Mouse (Mus musculus): ENCODE data around the gene Nt5c1a.
A peak's percentile ranks its signal among the peaks of the same experiment; 100 is the strongest.

Nt5c1a gene

GRCm38 (mm10) chr4:123211453-123211852 is 10.1 kb downstream of the Nt5c1a start:
- DNase-seq (ENCODE audit: low read depth, low spot score) = no peak

GRCm38 (mm10) chr4:123212330-123212729 is 11.0 kb downstream of the Nt5c1a start:
- no peak for DNase-seq (ENCODE audit: low read depth, low spot score)

DNA sequence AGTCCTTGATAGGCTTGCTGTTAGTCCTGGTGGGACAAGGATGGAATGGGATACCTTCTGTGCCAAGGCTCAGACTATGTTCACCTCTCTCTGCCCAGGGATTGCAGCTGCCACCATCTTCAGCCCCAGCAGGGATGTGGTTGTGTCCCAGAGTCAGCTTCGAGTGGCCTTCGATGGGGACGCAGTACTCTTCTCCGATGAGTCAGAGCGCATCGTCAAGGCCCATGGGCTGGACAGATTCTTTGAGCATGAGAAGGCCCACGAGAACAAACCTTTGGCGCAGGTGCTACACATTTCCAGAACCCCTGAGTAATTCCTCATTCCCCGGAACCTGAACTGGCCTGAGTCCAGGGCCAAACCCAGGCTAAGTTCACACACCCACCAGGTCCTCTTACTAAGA is 12.7 kb downstream of the Nt5c1a start:
- no peak for DNase-seq (ENCODE audit: low read depth, low spot score)

GRCm38 (mm10) chr4:123215367-123215766 is 14.1 kb downstream of the Nt5c1a start:
- no peak for DNase-seq (ENCODE audit: low read depth, low spot score)

GRCm38 (mm10) chr4:123216782-123217181 is 15.5 kb downstream of the Nt5c1a start:
- peak; percentile 60 for DNase-seq (ENCODE audit: low read depth, low spot score)

DNA sequence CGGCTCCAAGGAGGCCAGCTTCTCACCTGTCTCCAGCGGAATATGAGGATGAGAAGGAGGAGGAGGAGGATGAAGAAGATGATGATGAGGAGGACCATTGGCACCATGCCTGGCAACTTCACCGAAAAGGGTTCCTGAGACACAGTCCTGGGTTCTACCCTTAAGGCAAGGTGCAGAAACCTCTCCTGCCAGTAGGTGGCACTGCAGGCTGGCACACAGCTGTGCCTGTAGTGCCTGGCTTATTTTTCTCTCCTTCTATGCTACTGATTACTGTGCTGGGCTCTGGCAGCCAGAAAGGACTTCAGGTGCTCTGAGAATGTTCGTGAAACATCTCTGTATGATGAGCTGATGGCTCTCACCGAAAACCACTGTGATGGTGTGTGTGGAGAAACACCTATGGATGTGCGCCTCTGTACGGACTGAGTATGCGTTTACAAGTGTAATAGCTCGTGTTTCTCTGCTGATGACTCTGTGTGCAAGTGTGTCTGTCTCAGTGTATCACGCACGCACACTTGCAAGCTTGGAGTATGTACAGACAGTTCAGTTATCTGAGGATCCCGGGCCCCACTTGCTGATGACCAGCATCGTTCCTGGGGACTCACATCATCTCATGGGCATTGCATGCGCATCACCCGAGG is 18.5 kb downstream of the Nt5c1a start:
- peak; percentile 74 for DNase-seq (ENCODE audit: low read depth, low spot score)

GRCm38 (mm10) chr4:123220637-123221036 is 19.3 kb downstream of the Nt5c1a start:
- DNase-seq (ENCODE audit: low read depth, low spot score) = no peak

GRCm38 (mm10) chr4:123223309-123223708 is 22.0 kb downstream of the Nt5c1a start:
- DNase-seq (ENCODE audit: low read depth, low spot score) = no peak

DNA sequence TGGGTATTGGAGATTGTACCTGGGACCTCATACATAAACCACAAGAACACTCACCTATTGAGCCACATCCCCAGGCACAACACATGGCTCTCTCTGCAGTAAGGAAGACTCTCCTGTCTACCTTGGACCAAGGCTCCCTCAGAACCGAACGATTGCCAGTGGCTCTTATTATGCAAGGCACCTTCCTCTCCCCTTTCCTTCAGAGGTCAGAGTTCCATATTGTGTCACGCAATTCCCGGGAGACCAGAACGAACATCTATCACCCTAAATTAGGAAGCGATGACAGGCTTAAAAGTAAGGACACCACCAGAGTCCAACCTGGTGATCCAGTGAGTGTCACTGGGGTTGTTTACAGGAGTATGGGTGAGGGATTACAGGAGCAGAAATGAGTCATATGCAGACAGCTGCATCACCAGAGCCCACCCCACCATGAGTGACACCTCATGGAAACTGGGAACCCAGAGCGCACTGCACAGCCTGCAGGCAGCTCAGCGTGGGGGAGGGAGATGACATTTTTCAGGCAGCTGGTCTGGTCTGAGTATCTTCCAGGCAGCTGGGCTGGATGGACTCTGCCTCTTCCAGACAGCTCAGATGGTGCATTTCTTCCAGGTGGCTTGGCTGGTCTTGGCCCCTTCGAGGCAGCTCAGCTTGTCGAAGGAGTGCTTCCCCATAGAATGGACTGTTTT is 24.6 kb downstream of the Nt5c1a start:
- DNase-seq (ENCODE audit: low read depth, low spot score) = no peak

DNA sequence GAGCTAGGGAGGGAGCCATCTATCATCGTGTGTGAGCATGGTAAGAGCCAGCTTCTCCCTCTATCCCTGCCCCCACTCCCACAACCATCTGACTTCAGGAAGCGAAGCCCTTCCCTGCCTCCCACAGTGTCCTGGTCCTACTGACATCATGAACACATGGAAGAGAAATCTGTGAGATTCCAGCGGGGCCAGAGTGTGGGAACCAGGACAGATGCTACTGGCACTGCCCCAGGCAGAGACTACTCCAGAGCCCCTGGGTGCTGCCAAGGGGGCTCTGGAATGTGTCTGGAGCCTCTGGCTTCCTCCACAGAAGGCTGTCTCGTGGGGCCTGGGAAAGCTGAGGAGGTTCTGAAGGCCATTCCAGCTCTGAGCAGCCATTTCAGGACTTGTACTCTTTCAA is 26.4 kb downstream of the Nt5c1a start:
- DNase-seq (ENCODE audit: low read depth, low spot score) = no peak

GRCm38 (mm10) chr4:123228270-123228669 is 27.0 kb downstream of the Nt5c1a start:
- no peak for DNase-seq (ENCODE audit: low read depth, low spot score)

DNA sequence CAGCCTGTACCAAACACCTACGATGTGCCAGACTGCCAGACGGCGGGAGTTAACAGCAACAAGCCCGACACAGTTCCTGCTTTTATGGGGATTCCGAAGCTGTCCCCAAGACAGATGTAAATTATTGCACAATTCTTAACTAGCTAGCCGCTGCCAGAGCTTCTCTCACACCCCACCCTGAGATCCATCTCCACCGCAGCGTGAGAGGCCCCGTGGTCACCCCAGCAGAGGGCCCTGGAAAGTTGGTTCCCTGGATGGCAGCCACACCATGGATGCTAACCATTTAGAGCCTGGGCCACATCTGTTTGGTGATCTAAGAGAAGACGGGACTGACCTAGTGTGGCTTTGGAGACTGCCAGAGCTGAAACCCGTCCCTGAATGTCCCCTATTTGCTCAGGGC is 27.9 kb downstream of the Nt5c1a start:
- DNase-seq (ENCODE audit: low read depth, low spot score) = no peak

GRCm38 (mm10) chr4:123232841-123233240 is 31.5 kb downstream of the Nt5c1a start:
- DNase-seq (ENCODE audit: low read depth, low spot score) = no peak

GRCm38 (mm10) chr4:123233492-123234084 is 32.3 kb downstream of the Nt5c1a start, which contains the start of gene Heyl:
Gene Heyl (plus strand): TSS chr4:123233556.
- no peak for DNase-seq (ENCODE audit: low read depth, low spot score)

- DNase-seq (ENCODE audit: low read depth, low spot score) = no peak
Observed at GRCm38 (mm10) chr4:123235835-123236430, 34.6 kb downstream of the Nt5c1a start.

DNA sequence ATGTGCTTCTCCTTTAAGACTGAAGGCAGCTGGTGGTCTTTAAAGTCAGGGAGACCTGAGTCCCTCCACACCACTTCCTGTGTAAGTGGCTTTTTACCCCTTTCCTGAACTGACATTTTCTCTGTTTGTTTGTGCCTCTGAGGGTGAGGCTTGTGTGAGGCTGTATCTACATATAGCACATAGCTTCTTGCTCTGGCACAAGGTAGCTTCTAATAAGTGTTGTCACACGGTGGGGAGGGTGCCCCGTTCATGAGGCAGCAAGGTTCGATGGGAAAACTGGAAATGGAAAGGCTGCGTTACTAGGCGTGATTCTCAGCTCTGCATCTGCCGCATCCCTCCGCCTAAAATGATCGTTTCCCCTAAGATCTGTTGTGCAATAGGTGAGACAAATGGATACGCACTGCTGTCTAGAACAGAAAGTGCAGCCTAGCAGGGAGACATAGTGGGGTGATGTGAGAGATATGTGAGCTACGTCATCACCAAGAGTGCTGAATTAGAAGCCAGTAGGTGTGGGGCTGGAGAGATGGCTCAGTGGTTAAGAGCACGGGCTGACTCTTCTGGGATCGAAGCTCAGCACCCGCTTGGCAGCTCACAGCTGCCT is 35.2 kb downstream of the Nt5c1a start:
- no peak for DNase-seq (ENCODE audit: low read depth, low spot score)

DNA sequence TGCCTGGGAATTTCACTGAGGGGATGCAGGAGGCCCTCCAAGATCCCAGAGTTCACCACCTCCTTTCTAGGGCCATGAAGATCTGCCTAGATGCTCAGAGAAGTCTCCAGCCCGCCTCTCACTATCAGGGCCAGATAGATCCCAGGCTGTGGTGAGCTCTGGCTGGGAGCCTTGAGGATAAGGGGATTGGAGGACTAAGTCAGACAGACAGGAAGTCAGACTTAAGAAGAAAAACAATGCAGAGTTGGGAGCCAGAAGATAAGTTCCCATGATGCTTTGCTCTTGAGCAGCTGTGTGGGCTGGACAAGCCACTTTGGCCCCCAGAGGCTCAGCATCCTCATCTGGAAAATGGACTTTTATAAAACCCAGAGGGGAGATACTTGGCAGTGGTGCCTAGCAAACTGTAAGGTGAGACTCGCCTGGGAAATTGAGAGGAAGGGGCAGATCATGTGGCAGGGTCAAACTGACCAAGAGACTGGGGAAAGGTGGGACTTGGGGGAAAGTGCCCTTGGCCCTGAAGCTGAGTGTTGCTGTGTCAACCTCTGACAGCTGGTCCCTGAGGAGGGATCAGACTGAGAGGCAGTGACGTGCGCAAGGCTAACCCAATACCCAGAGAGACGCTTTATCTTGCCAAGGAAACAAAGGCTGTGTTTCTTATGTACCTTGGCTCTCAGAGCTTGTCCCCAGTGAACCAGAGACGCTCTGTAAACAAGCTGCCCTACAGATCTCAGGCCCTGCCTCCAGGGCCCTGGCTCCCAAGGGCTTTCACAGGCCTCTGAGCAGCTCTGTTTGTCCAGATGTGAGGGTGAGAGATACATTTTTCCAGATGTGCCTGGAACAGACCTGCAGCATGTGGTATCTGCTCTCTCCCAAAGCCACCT is 36.3 kb downstream of the Nt5c1a start:
- DNase-seq (ENCODE audit: low read depth, low spot score) = no peak

GRCm38 (mm10) chr4:123239361-123240203 is 38.3 kb downstream of the Nt5c1a start:
- peak; percentile 44 for DNase-seq (ENCODE audit: low read depth, low spot score)

- DNase-seq (ENCODE audit: low read depth, low spot score) = no peak
Observed at GRCm38 (mm10) chr4:123246221-123246620, 44.9 kb downstream of the Nt5c1a start.

- DNase-seq (ENCODE audit: low read depth, low spot score) = no peak
Observed at GRCm38 (mm10) chr4:123246651-123247050, 45.3 kb downstream of the Nt5c1a start.

All from forelimb bud, embryonic 11.5 days (tissue).